Mouse (Mus musculus) heart, embryonic 15.5 days (tissue): ENCODE measurements around the gene Ppan. TPM values are rescaled to one million over a fixed set of nuclear protein-coding genes. Genes with fewer than 3 reads are reported as not detected.

ENCODE experiments used
- ATAC-seq: fragments of 200-750 bp; cut with Nextera tagmentation; replicated peaks from 2 replicates; pipeline ENCODE4 v1.8.0; 2017; ENCODE audit warnings: low read depth, moderate TSS enrichment; ENCODE audit not compliant: insufficient number of reproducible peaks, insufficient read depth, low FRiP score
- H3K27ac ChIP-seq: fragments of 300-500 bp; sonication (generic); 2 replicates; pipeline ENCODE4 v1.5.1; 2015; ENCODE audit warnings: mild to moderate bottlenecking, inconsistent platforms
- H3K27me3 ChIP-seq: fragments of 300-500 bp; sonication (generic); 2 replicates; pipeline ENCODE4 v1.6.1; 2015; ENCODE audit warnings: inconsistent platforms
- H3K36me3 ChIP-seq: fragments of 300-500 bp; sonication (generic); 2 replicates; pipeline ENCODE4 v1.6.1; 2015; ENCODE audit warnings: mild to moderate bottlenecking, inconsistent platforms
- H3K4me1 ChIP-seq: fragments of 300-500 bp; sonication (generic); replicated peaks from 2 replicates; pipeline ENCODE4 v1.6.1; 2015; ENCODE audit warnings: inconsistent platforms
- H3K4me2 ChIP-seq: fragments of 300-500 bp; sonication (generic); 2 replicates; pipeline ENCODE4 v1.6.1; 2015; ENCODE audit warnings: inconsistent platforms, mild to moderate bottlenecking, moderate library complexity
- H3K4me3 ChIP-seq: fragments of 300-500 bp; sonication (generic); 2 replicates; pipeline ENCODE4 v1.5.1; 2015; ENCODE audit warnings: mild to moderate bottlenecking, inconsistent platforms
- H3K9ac ChIP-seq: fragments of 300-500 bp; sonication (generic); 2 replicates; pipeline ENCODE4 v1.6.1; 2015; ENCODE audit warnings: mild to moderate bottlenecking, inconsistent platforms
- H3K9me3 ChIP-seq: fragments of 300-500 bp; sonication (generic); replicated peaks from 2 replicates; pipeline ENCODE4 v1.6.1; 2016; ENCODE audit warnings: inconsistent platforms
- WGBS: fragments of 180-500 bp; shearing (Covaris S2); methylation state at CpG from one replicate; pipeline ENCODE4 v1.1.7; 2015; ENCODE audit warnings: mixed read lengths; 5-methylcytosine and 5-hydroxymethylcytosine counted together
- polyA plus RNA-seq: library from polyadenylated mRNA; unstranded; fragments of >200 nt; fragmentation: Nextera tagmentation; extraction: Ambion mirVana; gene quantifications from 2 replicates; pipeline ENCODE4 v1.2.1, GENCODE M21; 2015

The Ppan gene
- polyA plus RNA-seq, 1 experiment from 2014 or later, result 31.1 TPM

DNA sequence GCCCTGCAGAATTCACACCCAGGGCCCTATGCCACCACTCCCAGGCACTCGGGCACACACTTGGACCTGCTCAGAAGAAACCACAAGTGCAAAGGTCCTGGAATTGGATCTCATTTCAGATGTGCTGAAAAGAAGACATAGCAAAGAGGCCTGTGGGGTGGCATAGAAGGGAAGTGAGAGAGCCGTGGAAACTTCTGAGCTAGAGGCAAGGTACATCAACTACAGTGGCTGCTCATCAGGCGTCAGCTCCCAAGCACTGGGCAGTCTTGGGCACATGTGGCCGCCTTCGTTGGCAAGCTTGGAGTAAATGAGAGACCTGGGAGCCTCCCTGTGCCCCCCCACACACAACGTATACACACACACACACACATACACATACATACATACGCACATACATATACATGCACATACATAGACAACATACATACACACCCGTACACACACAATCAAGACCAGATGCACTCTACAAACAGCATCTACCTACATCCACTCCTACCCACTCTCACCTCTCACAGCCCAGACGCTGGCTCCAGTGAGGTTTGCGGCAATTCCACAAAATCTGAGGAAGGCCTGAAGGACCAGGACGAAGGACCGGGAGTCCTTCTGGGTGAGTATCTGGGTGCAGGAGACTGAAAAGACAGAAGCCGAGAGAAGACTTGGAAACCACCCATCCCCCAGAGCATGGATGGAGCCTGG is 8.7 kb upstream of the Ppan start, which contains the start of gene Angptl6:
Angptl6 (minus strand) TSS at position 631 of the 696 bp plus-strand sequence.
- H3K36me3 ChIP-seq, result no peaks in the 10 kb centered on the region
- no peaks in the 10 kb centered on the region for H3K27me3 ChIP-seq
- H3K9ac ChIP-seq, result peak within 1 kb of the TSS; percentile 68
- peak within 1 kb of the TSS; percentile 52 for H3K4me3 ChIP-seq
- peak within 1 kb of the TSS; percentile 90 for H3K27ac ChIP-seq
- 87% methylated on average over 13 of the region's 13 CpGs for WGBS
- H3K4me1 ChIP-seq, result peaks cover 9% of the 10 kb centered on the region
- H3K9me3 ChIP-seq, result no peaks in the 10 kb centered on the region
- ATAC-seq, result no peak
- H3K4me2 ChIP-seq, result peak within 1 kb of the TSS; percentile 79

DNA sequence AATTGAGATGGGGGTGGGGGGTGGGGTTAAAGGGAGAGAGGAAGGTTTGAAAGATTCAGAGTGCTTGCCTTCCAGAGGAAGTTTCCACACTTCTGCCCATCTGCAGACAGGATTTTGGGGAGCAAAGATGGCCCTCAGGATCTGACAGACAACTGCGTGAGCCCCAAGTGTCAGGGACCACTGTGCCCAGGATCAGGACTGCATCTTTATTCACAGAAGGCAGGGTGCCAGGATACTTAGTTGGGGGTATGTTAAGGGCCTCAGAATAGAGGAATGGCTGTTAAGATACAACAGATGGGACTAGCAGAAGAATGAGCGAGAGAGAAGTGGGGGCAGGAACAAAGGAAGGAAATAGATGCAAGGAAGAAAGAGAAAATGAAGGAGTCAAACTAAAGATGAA is 1.4 kb upstream of the Ppan start:
- 100% methylated on average over 2 of the region's 2 CpGs for WGBS
- Histone ChIP-seq H3K27ac (no peak overlapping the region), H3K9me3 (no peaks in the 10 kb centered on the region; the same call in 1 of the 2 replicates), H3K4me2 (no peak overlapping the region), H3K27me3 (no peaks in the 10 kb centered on the region), H3K36me3 (peaks cover 23% of the 10 kb centered on the region), H3K9ac (no peak overlapping the region), H3K4me3 (no peak overlapping the region), H3K4me1 (peaks cover 10% of the 10 kb centered on the region)
- no peak for ATAC-seq

DNA sequence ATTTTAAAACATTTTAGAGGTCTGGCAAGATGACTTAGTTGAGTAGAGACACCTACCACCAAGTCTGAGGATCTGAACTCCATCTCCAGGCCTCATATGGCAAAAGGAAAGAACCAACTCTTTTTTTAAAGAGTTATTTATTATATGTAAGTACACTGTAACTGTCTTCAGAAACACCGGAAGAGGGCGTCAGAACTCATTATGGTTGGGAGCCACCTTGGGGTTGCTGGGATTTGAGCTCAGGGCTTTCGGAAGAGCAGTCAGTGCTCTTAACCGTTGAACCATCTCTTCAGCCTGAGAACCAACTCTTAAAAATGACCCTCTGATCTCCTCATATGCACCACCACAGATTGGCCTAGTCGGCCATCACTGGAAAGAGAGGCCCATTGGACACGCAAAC is 784 bp upstream of the Ppan start:
- H3K4me2 ChIP-seq, result peak overlapping the region; percentile 89
- peaks cover 10% of the 10 kb centered on the region for H3K4me1 ChIP-seq
- no peak for ATAC-seq
- H3K36me3 ChIP-seq, result peaks cover 29% of the 10 kb centered on the region
- no peak overlapping the region for H3K9ac ChIP-seq
- H3K9me3 ChIP-seq, result no peaks in the 10 kb centered on the region; the same call in 1 of the 2 replicates
- WGBS, result 86% methylated on average over 6 of the region's 6 CpGs
- no peaks in the 10 kb centered on the region for H3K27me3 ChIP-seq
- H3K4me3 ChIP-seq, result no peak overlapping the region
- no peak overlapping the region for H3K27ac ChIP-seq

DNA sequence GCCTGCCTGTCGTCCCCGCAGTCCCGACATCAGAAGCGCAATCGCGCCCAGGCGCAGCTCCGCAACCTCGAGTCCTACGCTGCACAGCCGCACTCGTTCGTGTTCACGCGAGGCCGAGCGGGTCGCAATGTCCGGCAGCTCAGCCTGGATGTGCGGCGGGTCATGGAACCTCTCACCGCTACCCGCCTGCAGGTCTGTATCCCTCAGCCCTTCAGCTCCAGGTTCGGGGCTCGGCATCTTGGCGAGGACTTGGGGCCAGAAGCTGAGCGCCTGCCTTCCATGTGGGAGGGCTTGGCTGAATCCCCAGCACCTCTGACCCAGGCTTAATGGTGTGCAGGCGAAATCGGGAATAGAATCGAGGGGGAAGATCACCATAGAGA is 401 bp downstream of the Ppan start:
- Histone ChIP-seq H3K4me1 (peaks cover 10% of the 10 kb centered on the region), H3K27ac (peak overlapping the region; percentile 91), H3K27me3 (no peaks in the 10 kb centered on the region), H3K9ac (peak overlapping the region; percentile 81), H3K4me2 (peak overlapping the region; percentile 89), H3K9me3 (no peaks in the 10 kb centered on the region; the same call in 1 of the 2 replicates), H3K4me3 (peak overlapping the region; percentile 91), H3K36me3 (peaks cover 40% of the 10 kb centered on the region)
- ATAC-seq, result no peak
- WGBS, result under 1% methylated on average over 30 of the region's 30 CpGs

DNA sequence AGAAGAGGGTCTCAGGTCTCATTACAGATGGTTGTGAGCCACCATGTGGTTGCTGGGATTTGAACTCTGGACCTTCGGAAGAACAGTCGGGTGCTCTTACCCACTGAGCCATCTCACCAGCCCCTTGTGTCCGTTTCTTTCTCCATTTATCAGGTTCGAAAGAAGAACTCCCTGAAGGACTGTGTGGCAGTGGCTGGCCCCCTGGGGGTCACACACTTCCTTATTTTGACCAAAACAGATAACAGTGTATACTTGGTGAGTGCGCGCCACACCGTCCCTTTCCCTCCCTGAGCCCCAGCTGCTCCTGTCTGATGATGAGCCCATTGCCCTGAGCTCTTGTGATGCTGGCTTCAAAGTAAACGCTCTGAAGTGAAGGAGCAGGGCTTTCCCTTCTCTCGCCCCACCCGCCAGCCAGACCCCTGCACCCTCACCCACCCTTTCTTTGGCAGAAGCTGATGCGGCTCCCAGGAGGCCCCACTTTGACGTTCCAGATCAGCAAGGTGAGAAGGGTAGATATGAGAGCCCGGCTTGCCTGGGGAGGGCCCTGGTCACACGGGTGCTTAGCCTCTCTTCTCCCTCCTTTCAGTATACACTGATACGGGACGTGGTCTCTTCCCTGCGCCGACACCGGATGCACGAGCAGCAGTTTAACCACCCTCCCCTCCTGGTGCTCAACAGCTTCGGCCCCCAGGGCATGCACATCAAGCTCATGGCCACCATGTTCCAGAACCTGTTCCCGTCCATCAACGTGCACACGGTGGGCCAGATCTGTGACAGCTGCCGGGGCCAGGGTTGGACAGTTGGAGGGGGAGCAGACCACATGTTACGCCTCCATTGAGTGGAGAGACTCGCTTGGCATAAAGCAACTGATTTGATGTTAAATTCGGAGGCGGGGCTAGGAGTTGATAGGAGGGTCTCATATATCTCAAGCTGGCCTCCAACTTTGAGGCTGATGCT is 1.5 kb downstream of the Ppan start:
- WGBS, result 78% methylated on average over 29 of the region's 29 CpGs
- Histone ChIP-seq H3K36me3 (peaks cover 51% of the 10 kb centered on the region), H3K4me1 (peaks cover 10% of the 10 kb centered on the region), H3K9me3 (no peaks in the 10 kb centered on the region; the same call in 1 of the 2 replicates), H3K4me3 (peak overlapping the region; percentile 91), H3K9ac (no peak overlapping the region), H3K4me2 (peak overlapping the region; percentile 89), H3K27ac (no peak overlapping the region), H3K27me3 (no peaks in the 10 kb centered on the region)
- ATAC-seq, result no peak

DNA sequence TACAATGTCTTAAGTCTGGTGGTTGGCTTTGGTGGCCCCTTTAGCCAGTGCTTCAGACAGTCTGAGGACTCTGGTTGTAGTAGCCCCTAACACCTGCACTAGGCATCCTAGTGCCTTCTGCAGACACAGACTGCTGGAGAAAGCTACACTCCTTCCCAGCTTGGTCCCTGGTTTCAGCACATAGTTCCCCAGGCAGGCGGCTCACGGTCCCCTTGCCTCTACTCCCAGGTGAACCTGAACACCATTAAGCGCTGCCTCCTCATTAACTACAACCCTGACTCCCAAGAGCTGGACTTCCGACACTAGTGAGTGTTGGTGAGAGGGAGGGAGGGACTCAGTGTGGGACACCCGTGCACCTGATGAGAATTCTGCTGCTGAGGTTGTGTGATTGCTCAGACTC is 2.4 kb downstream of the Ppan start:
- H3K4me3 ChIP-seq, result no peak overlapping the region
- no peak overlapping the region for H3K4me2 ChIP-seq
- no peak for ATAC-seq
- peaks cover 10% of the 10 kb centered on the region for H3K4me1 ChIP-seq
- H3K27me3 ChIP-seq, result no peaks in the 10 kb centered on the region
- H3K9ac ChIP-seq, result no peak overlapping the region
- H3K36me3 ChIP-seq, result peaks cover 60% of the 10 kb centered on the region
- no peaks in the 10 kb centered on the region for H3K9me3 ChIP-seq
- H3K27ac ChIP-seq, result no peak overlapping the region
- 84% methylated on average over 5 of the region's 5 CpGs for WGBS

DNA sequence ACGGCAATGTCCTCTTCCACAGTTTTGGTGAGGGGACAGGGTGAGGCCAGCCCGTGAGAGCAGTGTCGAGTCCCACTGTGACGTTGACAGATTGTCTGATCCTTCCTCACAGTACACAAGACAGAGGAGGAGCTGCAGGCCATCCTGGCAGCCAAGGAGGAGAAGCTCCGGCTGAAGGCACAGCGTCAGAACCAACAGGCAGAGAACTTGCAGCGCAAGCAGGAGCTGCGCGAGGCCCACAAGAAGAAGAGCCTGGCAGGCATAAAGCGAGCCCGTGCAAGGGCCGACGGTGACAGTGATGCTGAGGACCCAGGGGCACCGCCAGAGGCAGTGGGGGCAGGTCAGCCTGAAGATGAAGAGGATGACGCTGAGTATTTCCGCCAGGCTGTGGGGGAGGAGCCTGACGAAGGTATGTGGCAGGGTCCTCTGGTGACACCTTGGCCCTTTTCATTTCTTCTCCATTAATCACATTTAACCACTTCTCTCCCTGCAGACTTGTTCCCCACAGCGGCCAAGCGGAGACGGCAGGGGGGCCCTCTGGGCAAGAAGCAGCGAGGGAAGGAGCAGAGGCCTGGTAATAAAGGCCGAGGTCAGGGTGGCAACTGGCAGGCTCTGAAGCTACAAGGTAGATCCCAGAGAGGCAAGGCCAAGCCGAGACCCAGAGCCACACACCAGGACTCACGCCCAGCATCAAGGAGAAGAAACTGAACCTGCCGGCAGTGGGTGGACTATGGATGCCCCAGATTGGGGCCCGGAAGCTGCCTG is 3.5 kb downstream of the Ppan start:
- no peak overlapping the region for H3K9ac ChIP-seq
- no peak overlapping the region for H3K4me2 ChIP-seq
- ATAC-seq, result no peak
- no peak overlapping the region for H3K27ac ChIP-seq
- H3K36me3 ChIP-seq, result peaks cover 71% of the 10 kb centered on the region
- no peaks in the 10 kb centered on the region for H3K9me3 ChIP-seq
- WGBS, result 77% methylated on average over 26 of the region's 26 CpGs
- H3K4me3 ChIP-seq, result no peak overlapping the region
- H3K27me3 ChIP-seq, result no peaks in the 10 kb centered on the region
- H3K4me1 ChIP-seq, result peaks cover 10% of the 10 kb centered on the region

DNA sequence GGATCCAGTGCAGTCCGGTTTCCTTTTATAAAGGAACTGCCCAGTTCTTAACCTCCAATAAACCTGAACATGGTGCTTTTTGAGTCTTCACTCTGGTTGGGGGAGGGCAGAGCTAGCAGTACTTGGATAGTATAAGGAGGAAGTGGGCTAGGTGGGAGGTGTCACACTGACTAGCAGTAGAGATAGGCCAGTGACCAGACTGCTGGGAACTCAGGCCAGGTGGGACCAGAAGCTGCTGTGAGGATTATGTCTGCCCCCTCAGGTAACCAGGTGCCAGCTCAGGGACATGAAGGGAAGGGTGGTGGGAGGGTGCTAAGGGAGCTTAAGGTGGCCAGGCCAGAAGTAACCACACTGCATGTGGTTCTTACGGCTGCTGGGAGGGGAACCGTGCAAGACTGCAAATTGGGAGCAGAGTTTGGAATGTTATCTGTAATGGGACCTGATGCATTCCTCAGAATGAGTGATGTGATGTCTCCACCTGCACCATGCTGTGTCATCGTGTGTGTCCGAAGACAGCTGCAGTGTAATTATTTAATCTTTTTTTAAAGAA is 4.2 kb downstream of the Ppan start:
- Histone ChIP-seq H3K27me3 (no peaks in the 10 kb centered on the region), H3K4me3 (no peak overlapping the region), H3K4me2 (no peak overlapping the region), H3K9me3 (no peaks in the 10 kb centered on the region), H3K36me3 (peaks cover 72% of the 10 kb centered on the region), H3K4me1 (peaks cover 16% of the 10 kb centered on the region), H3K9ac (no peak overlapping the region), H3K27ac (no peak overlapping the region)
- 60% methylated on average over 5 of the region's 5 CpGs for WGBS
- no peak for ATAC-seq

DNA sequence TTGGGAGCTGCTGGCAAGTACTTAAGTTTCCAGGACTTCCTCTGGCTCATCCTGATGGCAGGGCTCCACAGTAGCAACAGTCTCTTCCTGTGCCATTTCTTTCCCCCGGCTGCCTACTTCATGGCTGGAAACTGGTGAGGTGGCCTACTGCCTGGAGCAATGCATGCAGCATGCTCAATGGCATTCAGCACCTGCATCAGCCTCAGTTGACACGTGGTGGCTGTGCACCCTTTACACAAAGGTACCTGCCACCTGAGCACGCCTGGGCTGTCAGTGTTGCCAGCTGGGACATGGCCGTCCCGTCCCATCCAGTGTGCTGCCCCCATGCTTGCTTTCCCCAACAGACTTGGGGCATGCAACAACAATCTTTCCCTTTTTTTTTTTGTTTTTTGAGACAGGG is 5.1 kb downstream of the Ppan start:
- Histone ChIP-seq H3K27ac (no peak overlapping the region), H3K4me3 (no peak overlapping the region), H3K9me3 (no peaks in the 10 kb centered on the region), H3K4me1 (peaks cover 24% of the 10 kb centered on the region), H3K27me3 (no peaks in the 10 kb centered on the region), H3K4me2 (no peak overlapping the region), H3K9ac (no peak overlapping the region), H3K36me3 (peaks cover 72% of the 10 kb centered on the region)
- ATAC-seq, result no peak
- WGBS, result 65% methylated on average over 5 of the region's 5 CpGs

DNA sequence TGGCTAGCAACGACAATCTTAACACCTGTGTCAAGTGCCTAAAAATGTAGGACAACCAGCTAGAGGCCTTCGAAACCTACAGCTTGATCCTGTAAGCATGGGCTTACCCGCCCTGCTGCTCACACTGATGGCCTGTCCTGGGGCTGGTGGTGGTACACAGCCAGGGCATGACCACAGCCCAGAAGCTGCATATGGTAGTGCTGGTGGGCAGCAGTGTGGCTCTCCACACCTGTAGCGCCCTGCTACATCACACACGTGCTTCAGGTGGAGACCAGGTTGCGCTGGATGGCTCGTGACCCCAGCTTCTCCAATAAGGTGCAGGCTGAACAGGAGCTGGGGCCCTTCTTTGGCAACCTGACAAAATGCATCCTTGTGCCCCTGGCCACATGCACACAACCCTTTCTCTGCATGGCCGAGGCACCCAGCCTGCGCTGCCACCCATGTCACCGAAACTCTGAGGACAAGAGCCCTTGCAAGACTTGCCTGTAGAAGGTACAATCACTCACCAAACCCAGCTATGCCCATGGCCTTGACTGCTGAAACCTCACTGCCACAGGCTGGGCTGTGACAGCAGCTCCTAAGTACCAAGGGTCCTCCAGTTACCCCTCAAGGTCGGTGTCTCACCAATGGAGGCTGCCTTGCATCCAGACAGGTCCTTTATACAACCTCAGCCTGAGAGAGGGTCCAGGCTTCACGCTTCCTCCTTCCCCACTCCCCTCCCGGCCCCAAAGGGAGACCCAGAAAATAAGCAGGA is 5.8 kb downstream of the Ppan start:
- ATAC-seq, result no peak
- Histone ChIP-seq H3K27ac (no peak overlapping the region), H3K4me3 (no peak overlapping the region), H3K36me3 (peaks cover 72% of the 10 kb centered on the region), H3K4me1 (peaks cover 21% of the 10 kb centered on the region), H3K4me2 (no peak overlapping the region), H3K9me3 (no peaks in the 10 kb centered on the region), H3K27me3 (no peaks in the 10 kb centered on the region), H3K9ac (no peak overlapping the region)
- WGBS, result 82% methylated on average over 13 of the region's 13 CpGs
